Mouse (Mus musculus) lung, embryonic 15.5 days (tissue): Measurements from ENCODE around the gene Mvd. TPM values are rescaled to one million over a fixed set of nuclear protein-coding genes. Genes with fewer than 3 reads are reported as not detected.

Experiments
- ATAC-seq: fragments of 200-750 bp; cut with Nextera tagmentation; 2 replicates; pipeline ENCODE4 v1.8.0; 2017; ENCODE audit warnings: moderate number of reproducible peaks, borderline replicate concordance; ENCODE audit not compliant: low FRiP score, low TSS enrichment; ENCODE audit errors: extremely low read depth
- H3K27ac ChIP-seq: fragments of 300-500 bp; sonication (generic); 2 replicates; pipeline ENCODE4 v1.5.1; 2015; ENCODE audit warnings: moderate library complexity, mild to moderate bottlenecking, inconsistent platforms
- H3K27me3 ChIP-seq: fragments of 300-500 bp; sonication (generic); 2 replicates; pipeline ENCODE4 v1.6.1; 2015; ENCODE audit warnings: inconsistent platforms
- H3K36me3 ChIP-seq: fragments of 300-500 bp; sonication (generic); 2 replicates; pipeline ENCODE4 v1.6.1; 2015; ENCODE audit warnings: inconsistent platforms
- H3K4me1 ChIP-seq: fragments of 300-500 bp; sonication (generic); 2 replicates; pipeline ENCODE4 v1.6.1; 2015; ENCODE audit warnings: inconsistent platforms
- H3K4me2 ChIP-seq: fragments of 300-500 bp; sonication (generic); 2 replicates; pipeline ENCODE4 v1.6.1; 2015; ENCODE audit warnings: inconsistent platforms, mild to moderate bottlenecking, moderate library complexity
- H3K4me3 ChIP-seq: fragments of 300-500 bp; sonication (generic); 2 replicates; pipeline ENCODE4 v1.5.1; 2015; ENCODE audit warnings: mild to moderate bottlenecking, inconsistent platforms
- H3K9ac ChIP-seq: fragments of 300-500 bp; sonication (generic); 2 replicates; pipeline ENCODE4 v1.6.1; 2015; ENCODE audit warnings: inconsistent platforms
- H3K9me3 ChIP-seq: fragments of 300-500 bp; sonication (generic); 2 replicates; pipeline ENCODE4 v1.6.1; 2016; ENCODE audit warnings: inconsistent platforms
- WGBS: fragments of 180-500 bp; shearing (Covaris S2); methylation state at CpG from one replicate; pipeline ENCODE4 v1.1.7; 2015; 5-methylcytosine and 5-hydroxymethylcytosine counted together
- polyA plus RNA-seq: library from polyadenylated mRNA; unstranded; fragments of >200 nt; fragmentation: Nextera tagmentation; extraction: Ambion mirVana; gene quantifications from 2 replicates; pipeline ENCODE4 v1.2.1, GENCODE M21; 2015

Mvd gene
- polyA plus RNA-seq, 1 experiment from 2014 or later, result 24.3 TPM

DNA sequence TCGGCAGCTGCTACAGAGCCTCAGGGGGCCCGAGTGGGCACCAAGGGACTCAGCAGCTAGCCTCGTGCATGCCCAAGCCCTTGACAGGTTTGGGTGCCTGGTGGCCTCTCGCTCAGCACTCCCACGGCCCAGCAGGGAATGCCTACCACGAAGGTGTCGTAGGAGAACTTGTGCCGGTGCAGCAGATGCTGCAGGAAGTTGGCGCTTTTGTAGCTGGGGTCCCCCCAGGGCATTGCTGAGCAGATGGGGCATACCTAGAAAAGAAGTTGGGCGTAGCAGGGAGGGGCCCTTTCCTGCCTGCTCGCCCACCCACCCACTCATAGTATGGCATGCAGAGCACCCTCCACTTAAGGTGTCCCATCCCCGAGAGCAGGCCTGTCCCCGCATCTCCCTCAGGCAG lies 24.6 kb upstream of the Mvd start:
- WGBS, result 82% methylated on average over 13 of the region's 13 CpGs
- Histone ChIP-seq H3K27me3 (0 out of 2 replicates have a peak, but pooled peaks cover 1% of the 10 kb centered on the region), H3K9me3 (no peaks in the 10 kb centered on the region), H3K36me3 (peaks cover 10% of the 10 kb centered on the region), H3K4me3 (no peak overlapping the region), H3K4me2 (no peak overlapping the region), H3K4me1 (peaks cover 13% of the 10 kb centered on the region), H3K27ac (no peak overlapping the region), H3K9ac (no peak overlapping the region)
- ATAC-seq, result no peak

DNA sequence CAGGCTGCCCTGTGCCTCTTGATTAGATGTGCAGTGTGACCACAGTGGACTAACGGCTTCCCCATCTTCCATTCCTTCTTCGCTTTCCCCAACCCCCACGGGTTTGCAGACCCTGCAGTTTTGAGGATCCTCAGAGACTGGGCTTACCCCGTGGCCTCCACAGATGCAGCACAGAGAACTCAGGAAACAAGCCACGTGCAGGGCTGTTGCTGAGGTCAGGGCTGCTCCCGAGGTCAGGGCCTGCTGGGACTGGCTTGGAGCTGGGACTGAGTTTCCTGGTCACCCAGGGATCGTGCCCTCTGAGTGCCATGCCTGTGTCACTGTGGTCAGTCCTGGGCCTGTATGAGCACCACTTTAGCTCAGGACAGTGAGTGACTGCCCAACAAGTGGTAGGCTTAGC lies 21.8 kb upstream of the Mvd start:
- no peak for ATAC-seq
- Histone ChIP-seq H3K36me3 (peaks cover 10% of the 10 kb centered on the region), H3K4me1 (peaks cover 30% of the 10 kb centered on the region), H3K27me3 (peaks cover 28% of the 10 kb centered on the region), H3K9ac (no peak overlapping the region), H3K9me3 (no peaks in the 10 kb centered on the region), H3K4me2 (no peak overlapping the region), H3K27ac (no peak overlapping the region), H3K4me3 (no peak overlapping the region)
- 65% methylated on average over 7 of the region's 7 CpGs for WGBS

DNA sequence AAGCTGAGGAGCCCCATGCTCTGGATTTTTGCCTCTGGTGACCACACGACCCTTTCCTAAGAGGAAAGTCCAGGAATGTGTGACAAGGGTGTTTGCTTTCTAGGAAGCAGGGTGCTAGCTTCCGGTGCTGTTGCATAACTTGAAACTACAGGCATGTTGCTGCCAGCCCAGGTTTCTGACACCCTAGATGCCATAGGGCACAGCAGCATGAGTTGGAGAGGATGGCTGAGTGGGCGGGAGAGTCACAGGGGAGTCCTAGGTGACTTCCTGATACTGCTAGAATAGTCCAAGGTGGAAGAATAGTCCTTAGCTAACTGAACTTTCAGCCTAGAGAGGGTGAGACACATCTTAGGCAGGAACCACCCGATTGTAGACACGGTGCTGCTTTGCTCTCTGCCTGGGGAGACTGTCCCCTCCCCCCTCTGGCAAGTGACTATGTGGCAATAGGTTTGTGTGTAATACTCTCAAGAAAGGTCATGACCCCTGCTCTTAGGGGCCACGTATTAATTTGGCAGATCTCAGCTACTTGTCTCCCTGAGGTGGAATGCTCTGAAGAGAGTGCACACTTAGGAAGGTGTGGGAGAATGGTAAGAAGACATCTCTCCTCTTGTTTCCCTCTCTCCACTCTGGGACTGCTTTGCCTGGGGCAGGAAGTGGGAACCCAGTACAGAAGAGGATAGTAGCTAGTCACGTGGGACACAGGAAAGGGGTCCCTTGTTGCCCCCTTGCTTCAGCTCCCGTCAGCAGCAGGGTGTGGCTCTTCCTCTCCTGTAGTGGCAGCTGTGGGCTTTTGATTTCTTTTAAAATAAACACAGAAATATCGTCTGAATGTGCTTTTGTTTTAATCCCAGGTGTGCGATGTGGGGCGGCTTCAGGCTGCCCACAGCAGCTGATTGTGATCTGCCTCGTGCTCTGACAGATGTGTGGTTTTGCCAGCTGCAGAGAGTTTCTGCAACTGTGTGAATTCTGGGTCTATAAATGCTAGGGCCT lies 20.7 kb upstream of the Mvd start:
- Histone ChIP-seq H3K36me3 (peaks cover 10% of the 10 kb centered on the region), H3K4me2 (no peak overlapping the region)
- 28% methylated on average over 12 of the region's 12 CpGs for WGBS

DNA sequence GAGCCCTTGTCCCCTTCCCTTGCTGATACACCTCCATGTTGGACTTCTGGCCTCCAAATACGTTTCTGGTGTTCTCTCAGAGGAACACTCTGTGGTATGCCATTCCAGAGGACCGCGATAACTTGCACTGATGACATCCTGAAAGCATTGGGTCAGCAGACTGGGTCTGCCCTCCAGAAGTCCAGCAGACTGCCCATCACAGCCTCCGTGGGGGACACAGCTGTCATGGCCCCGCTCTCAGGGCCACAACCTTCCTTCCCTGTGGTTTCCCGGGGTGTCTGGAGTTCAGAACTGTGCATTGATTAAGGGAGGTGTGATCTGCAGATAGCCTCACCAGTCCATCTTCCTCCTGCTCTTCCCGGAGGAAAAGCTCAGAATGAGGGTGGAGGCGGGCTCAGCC lies 19.3 kb upstream of the Mvd start:
- WGBS, result 67% methylated on average over 8 of the region's 8 CpGs
- Histone ChIP-seq H3K36me3 (peaks cover 5% of the 10 kb centered on the region), H3K4me1 (peaks cover 34% of the 10 kb centered on the region), H3K4me2 (no peak overlapping the region), H3K9ac (no peak overlapping the region), H3K4me3 (no peak overlapping the region), H3K27ac (no peak overlapping the region), H3K9me3 (no peaks in the 10 kb centered on the region), H3K27me3 (peaks cover 42% of the 10 kb centered on the region)
- ATAC-seq, result no peak

More for the DNA sequence above, 20.7 kb upstream of the Mvd start:
- H3K9me3 ChIP-seq, result no peaks in the 10 kb centered on the region
- H3K4me1 ChIP-seq, result peaks cover 34% of the 10 kb centered on the region
- ATAC-seq, result no peak
- no peak overlapping the region for H3K9ac ChIP-seq
- H3K27me3 ChIP-seq, result peaks cover 37% of the 10 kb centered on the region
- peak overlapping the region; percentile 27; the same call in 1 of the 2 replicates for H3K27ac ChIP-seq
- H3K4me3 ChIP-seq, result no peak overlapping the region

DNA sequence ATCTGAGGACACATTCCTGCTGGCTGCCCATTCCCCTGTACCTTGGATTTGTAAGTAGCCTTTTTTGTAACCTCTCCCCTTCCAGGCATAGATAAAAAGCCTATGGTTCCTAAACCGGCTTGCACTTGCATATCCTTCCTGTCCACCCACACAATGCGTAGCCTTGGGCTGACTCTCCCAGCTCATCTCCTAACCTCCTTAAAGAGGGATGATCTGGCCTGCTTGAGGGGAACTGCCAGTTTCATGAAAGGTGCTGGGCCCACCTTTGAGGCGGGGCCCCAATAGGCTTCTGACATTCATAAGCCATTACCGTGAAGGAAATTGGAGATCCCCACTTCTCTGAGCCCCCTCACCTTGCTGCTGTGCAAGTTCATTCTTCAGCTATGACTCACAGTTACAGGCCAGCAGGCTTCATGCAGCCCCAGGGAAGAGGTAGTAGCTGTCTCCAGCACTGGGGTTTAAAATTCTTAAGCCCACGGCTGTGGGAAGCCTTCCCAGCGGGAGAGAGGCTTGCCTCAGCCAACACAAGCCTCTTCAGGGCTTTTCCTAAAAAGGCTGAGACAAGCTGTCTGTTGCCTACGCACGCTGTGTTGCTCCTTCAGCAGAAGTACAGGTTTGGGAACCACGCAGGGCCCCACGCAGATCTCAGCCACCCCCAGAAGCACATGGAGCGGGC lies 18.4 kb upstream of the Mvd start:
- peaks cover under 1% of the 10 kb centered on the region for H3K36me3 ChIP-seq
- H3K4me2 ChIP-seq, result no peak overlapping the region
- H3K4me1 ChIP-seq, result peaks cover 34% of the 10 kb centered on the region
- no peak overlapping the region for H3K9ac ChIP-seq
- no peak for ATAC-seq
- H3K27me3 ChIP-seq, result peaks cover 46% of the 10 kb centered on the region
- no peak overlapping the region for H3K27ac ChIP-seq
- WGBS, result 59% methylated on average over 11 of the region's 11 CpGs
- no peak overlapping the region for H3K4me3 ChIP-seq
- no peaks in the 10 kb centered on the region for H3K9me3 ChIP-seq

DNA sequence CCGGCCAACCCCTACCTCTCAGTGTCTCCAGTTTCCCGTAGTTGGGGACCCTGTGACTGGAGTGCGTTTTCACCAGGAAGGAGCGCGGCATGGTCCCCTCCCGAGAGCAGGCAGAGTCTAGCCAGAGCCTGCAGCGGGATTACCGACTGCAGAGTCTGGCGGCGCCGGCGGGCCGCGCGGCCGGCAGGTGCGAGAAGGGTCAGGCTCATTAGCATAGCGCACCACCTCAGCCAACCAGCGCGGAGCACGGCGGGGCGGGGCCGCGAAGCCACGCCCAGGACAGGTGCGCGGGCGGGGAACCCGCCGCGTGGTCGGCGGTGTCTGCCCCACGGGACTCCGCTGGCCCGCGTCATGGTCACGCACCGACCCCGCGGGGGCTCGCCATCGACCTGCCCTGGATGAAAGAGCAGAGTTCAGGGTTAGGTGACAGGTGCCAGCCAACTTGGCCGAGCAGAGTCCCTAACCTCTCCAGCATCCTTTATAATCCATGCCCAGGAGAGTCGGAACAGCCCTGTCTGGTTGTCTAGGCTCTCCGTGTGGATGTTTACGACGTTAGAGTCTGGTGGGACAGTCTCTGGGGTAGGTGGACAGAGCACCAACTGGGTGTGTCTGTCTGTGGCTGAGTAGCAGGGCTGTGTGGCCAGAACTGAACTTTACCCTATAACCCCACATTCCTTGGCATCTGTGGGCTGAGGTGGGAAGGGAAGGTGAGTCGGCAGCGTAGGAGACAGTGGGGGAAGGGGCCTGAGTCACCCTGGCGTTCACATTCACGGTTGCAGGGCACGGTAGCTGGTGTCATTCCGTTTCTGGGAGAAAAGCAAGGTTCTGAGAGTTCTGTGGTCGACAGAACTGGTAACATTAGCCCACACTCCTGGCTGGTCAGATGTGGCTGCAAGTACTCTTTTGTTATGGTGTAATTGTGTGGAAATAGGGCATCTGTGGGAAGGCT lies 17.6 kb upstream of the Mvd start, which contains the start of gene Snai3:
Gene Snai3 (minus strand): TSS at position 210 of the 949 bp plus-strand sequence.
- Histone ChIP-seq H3K27ac (0 out of 2 replicates have a peak within 1 kb of the TSS, but pooled peaks have one; percentile 27), H3K9me3 (no peaks in the 10 kb centered on the region), H3K4me2 (peak within 1 kb of the TSS; percentile 57), H3K9ac (peak within 1 kb of the TSS; percentile 32), H3K4me3 (peak within 1 kb of the TSS; percentile 37), H3K36me3 (no peaks in the 10 kb centered on the region; the same call in 1 of the 2 replicates), H3K4me1 (peaks cover 34% of the 10 kb centered on the region), H3K27me3 (peaks cover 46% of the 10 kb centered on the region)
- WGBS, result 1% methylated on average over 56 of the region's 56 CpGs
- peak; percentile 76 for ATAC-seq

DNA sequence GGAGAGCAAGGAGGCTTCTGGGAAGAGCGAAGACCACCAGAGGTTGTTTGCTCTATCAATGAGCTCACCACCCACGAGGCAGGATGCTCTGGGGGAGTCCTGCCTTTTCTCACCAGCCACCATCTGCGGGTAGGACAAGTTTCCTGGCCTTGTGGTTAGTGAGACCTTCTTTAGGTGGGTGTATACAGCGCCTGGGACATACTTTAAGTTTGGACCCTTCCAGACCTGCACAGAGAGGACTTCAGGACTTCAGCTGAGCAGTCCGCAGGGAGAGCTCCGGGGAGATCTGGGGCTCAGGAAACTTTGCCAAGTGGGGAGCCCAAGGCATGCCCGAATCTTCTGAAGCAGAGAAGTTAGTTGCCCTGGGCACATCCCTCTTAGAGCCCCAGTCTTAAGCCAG lies 16.8 kb upstream of the Mvd start:
- WGBS, result 20% methylated on average over 7 of the region's 7 CpGs
- ATAC-seq, result peak; percentile 13; the same call in 1 of the 2 replicates
- Histone ChIP-seq H3K27ac (no peak overlapping the region), H3K9me3 (no peaks in the 10 kb centered on the region), H3K4me2 (peak overlapping the region; percentile 57), H3K27me3 (peaks cover 46% of the 10 kb centered on the region), H3K9ac (peak overlapping the region; percentile 32), H3K4me1 (peaks cover 34% of the 10 kb centered on the region), H3K36me3 (no peaks in the 10 kb centered on the region), H3K4me3 (peak overlapping the region; percentile 37)

DNA sequence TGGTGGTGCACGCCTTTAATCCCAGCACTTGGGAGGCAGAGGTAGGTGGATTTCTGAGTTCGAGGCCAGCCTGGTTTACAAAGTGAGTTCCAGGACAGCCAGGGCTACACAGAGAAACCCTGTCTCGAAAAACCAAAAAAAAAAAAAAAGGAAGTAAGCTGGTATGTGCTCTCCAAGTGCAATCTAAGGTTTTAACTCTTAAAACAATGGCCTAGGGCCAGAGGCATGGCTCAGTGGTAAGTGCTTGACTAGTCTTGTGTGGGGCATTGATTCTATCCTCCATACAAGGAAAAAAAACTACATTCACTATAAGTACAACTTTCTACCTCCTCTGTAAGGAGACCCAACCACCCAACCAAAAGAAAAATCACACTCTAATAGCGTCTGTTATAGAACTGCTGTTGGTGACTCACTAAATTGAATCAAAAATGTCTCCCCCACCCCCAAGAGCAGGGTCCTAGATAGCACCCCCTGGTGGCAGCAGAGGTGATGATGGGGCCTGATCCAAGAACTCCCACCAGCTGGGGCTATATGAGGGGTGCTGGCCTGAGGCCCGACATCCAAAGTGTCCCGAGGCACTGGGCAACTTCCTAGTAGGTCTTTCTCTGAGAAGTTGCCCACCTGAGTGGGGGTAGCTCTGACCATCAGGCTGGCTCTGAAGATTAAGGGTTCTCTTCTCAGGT lies 16.1 kb upstream of the Mvd start:
- Histone ChIP-seq H3K4me2 (no peak overlapping the region), H3K9me3 (no peaks in the 10 kb centered on the region), H3K27ac (no peak overlapping the region), H3K9ac (no peak overlapping the region), H3K27me3 (peaks cover 46% of the 10 kb centered on the region), H3K4me1 (peaks cover 33% of the 10 kb centered on the region), H3K4me3 (no peak overlapping the region; the same call in 1 of the 2 replicates), H3K36me3 (no peaks in the 10 kb centered on the region)
- no peak for ATAC-seq
- WGBS, result 50% methylated on average over 6 of the region's 6 CpGs

DNA sequence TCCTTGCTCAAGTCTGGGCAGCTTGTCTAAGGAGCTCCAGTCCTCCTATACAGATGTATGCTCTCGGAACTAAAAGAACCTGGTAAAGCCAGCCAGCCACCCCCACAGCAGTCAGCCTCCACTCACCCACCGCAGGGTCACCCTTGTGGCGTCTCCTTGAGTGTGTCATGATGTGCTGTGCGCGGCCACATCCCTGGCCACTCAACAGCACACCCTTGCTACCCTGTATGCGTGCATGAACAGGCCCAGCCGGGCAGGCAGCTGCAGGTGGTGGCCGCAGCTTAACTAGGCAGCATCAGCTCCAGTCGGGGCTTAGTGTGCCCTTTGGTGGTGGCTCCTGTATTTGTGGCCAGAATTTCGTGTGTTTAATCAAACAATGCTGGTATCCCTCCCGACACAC lies 13.9 kb upstream of the Mvd start:
- WGBS, result 54% methylated on average over 11 of the region's 11 CpGs
- no peak overlapping the region for H3K4me2 ChIP-seq
- H3K9ac ChIP-seq, result no peak overlapping the region
- H3K36me3 ChIP-seq, result no peaks in the 10 kb centered on the region
- peaks cover 39% of the 10 kb centered on the region for H3K27me3 ChIP-seq
- H3K9me3 ChIP-seq, result no peaks in the 10 kb centered on the region
- peaks cover 20% of the 10 kb centered on the region for H3K4me1 ChIP-seq
- H3K4me3 ChIP-seq, result no peak overlapping the region
- no peak overlapping the region for H3K27ac ChIP-seq
- no peak for ATAC-seq

DNA sequence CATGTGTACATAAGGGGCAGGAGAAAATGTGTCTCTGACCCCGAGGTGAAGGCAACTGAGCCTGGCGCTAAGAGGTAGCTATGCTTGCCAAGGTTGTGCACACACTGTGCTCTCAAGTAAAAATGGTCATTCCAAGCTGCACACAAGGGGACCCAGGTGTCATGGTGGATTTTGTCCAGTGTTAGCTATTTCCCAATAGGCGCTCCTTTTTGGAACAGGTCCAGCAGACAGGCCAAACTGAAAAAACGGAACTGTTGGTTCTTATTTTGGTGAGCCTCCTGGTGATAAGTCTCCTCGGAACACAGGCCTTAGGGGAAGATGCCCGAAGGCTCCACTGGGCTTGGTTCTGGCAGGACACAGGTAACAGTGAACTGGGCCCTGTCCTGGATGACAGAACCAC lies 11.2 kb upstream of the Mvd start:
- Histone ChIP-seq H3K27ac (no peak overlapping the region), H3K9ac (no peak overlapping the region), H3K27me3 (peaks cover 13% of the 10 kb centered on the region; the same call in 1 of the 2 replicates), H3K36me3 (no peaks in the 10 kb centered on the region), H3K9me3 (no peaks in the 10 kb centered on the region), H3K4me3 (no peak overlapping the region), H3K4me1 (no peaks in the 10 kb centered on the region), H3K4me2 (no peak overlapping the region)
- ATAC-seq, result no peak
- WGBS, result 75% methylated on average over 6 of the region's 6 CpGs

DNA sequence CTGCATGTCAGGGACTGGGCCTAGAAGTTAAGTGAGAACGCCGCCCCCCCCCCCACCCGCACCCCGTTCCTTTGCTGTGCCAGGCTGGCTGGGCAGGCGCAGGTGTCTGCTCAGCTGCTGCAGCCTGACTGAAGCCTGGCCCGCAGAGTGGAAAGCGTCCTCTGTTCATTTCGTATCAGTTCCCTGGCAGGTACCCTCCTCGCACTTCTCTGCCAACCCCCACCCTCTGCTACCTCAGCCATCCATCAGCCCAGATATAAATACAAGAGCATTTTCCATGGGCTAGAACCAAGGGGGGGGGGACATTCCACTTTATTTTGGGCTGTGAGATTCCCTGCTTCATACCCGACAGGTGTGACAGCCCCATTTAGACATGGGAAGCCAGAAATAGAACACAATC lies 8.9 kb upstream of the Mvd start:
- no peak for ATAC-seq
- Histone ChIP-seq H3K4me3 (no peak overlapping the region), H3K27ac (no peak overlapping the region), H3K9ac (no peak overlapping the region), H3K9me3 (no peaks in the 10 kb centered on the region), H3K4me1 (no peaks in the 10 kb centered on the region), H3K36me3 (no peaks in the 10 kb centered on the region), H3K27me3 (peaks cover under 1% of the 10 kb centered on the region; the same call in 1 of the 2 replicates), H3K4me2 (no peak overlapping the region)
- WGBS, result 76% methylated on average over 10 of the region's 10 CpGs
